Mouse (Mus musculus): Measurements from ENCODE around the gene Gm128.

- TF ChIP-seq RAD21 (IDR thresholded peaks at IDR 0.05; ENCODE audit: low read depth, low read length): no peak
- TF ChIP-seq EP300 (IDR thresholded peaks at IDR 0.05; ENCODE audit: low read depth in 1 of 2, low read length in 2 of 2): no peak
- no peak for TF ChIP-seq ZMIZ1 (IDR thresholded peaks at IDR 0.05; ENCODE audit: low read depth, low read length)
- TF ChIP-seq E2F4 (IDR thresholded peaks at IDR 0.05; ENCODE audit: borderline replicate concordance, low read depth, low read length): no peak
- TF ChIP-seq POLR2A (IDR thresholded peaks at IDR 0.05; ENCODE audit: control insufficient read depth in 1 of 2, insufficient read depth in 1 of 2, low read depth in 1 of 2, low read length in 2 of 2, poor library complexity in 1 of 2): no peak
- no peak for TF ChIP-seq CHD2 (IDR thresholded peaks at IDR 0.05; ENCODE audit: low read length)
- TF ChIP-seq CTCF (IDR thresholded peaks at IDR 0.05 in 2 of 3, conservative IDR thresholded peaks at IDR 0.05 in 1 of 3; ENCODE audit: control insufficient read depth in 1 of 3, insufficient read depth in 1 of 3, low read depth in 2 of 3, low read length in 3 of 3, poor library complexity in 1 of 3, severe bottlenecking in 1 of 3): no peak
- TF ChIP-seq MAFK (IDR thresholded peaks at IDR 0.05; ENCODE audit: borderline replicate concordance, low read depth, low read length): no peak
- TF ChIP-seq POLR2AphosphoS2 (IDR thresholded peaks at IDR 0.05; ENCODE audit: low read length): no peak; the same call in 1 of the 2 replicates
- TF ChIP-seq POLR2AphosphoS5 (IDR thresholded peaks at IDR 0.05; ENCODE audit: borderline replicate concordance, low read depth, low read length): no peak
- no peak for TF ChIP-seq ELF1 (IDR thresholded peaks at IDR 0.05; ENCODE audit: low read depth, low read length)
- TF ChIP-seq CHD1 (IDR thresholded peaks at IDR 0.05; ENCODE audit: low read depth, low read length): no peak
These were observed 42.3 kb downstream of the Gm128 start for GRCm38 (mm10) chr3:95199101-95199500.
